Mouse (Mus musculus) stomach, postnatal 0 days (tissue): ENCODE results near the gene Ankrd33b. TPM values are rescaled to one million over a fixed set of nuclear protein-coding genes. Genes with fewer than 3 reads are reported as not detected.

Source experiments
- ATAC-seq: fragments of 200-750 bp; cut with Nextera tagmentation; 2 replicates; pipeline ENCODE4 v1.8.0; 2017; ENCODE audit not compliant: low FRiP score, low TSS enrichment
- DNase-seq: peaks from one replicate; pipeline ENCODE4 v3.0.0-alpha.2; 2016; ENCODE audit warnings: low spot score
- H3K27ac ChIP-seq: fragments of 300-500 bp; sonication (generic); replicated peaks from 2 replicates; pipeline ENCODE4 v1.5.1; 2014; ENCODE audit warnings: mild to moderate bottlenecking, control low read depth
- H3K27me3 ChIP-seq: fragments of 300-500 bp; sonication (generic); 2 replicates; pipeline ENCODE4 v1.6.1; 2014; ENCODE audit warnings: low read length; ENCODE audit not compliant: control insufficient read depth, insufficient read depth
- H3K36me3 ChIP-seq: fragments of 300-500 bp; sonication (generic); 2 replicates; pipeline ENCODE4 v1.6.1; 2014; ENCODE audit warnings: low read length, mixed read lengths; ENCODE audit not compliant: control insufficient read depth, insufficient read depth
- H3K4me1 ChIP-seq: fragments of 300-500 bp; sonication (generic); replicated peaks from 2 replicates; pipeline ENCODE4 v1.6.1; 2014; ENCODE audit warnings: antibody characterized with exemption; ENCODE audit not compliant: control insufficient read depth, insufficient read depth
- H3K4me2 ChIP-seq: fragments of 300-500 bp; sonication (generic); replicated peaks from 2 replicates; pipeline ENCODE4 v1.6.1; 2014; ENCODE audit warnings: low read depth, mild to moderate bottlenecking, control low read depth, moderate library complexity
- H3K4me3 ChIP-seq: fragments of 300-500 bp; sonication (generic); 2 replicates; pipeline ENCODE4 v1.5.1; 2014; ENCODE audit warnings: low read depth, low read length, control low read depth
- H3K9ac ChIP-seq: fragments of 300-500 bp; sonication (generic); 2 replicates; pipeline ENCODE4 v1.6.1; 2014; ENCODE audit warnings: mild to moderate bottlenecking, low read length, control low read depth, mixed read lengths
- H3K9me3 ChIP-seq: fragments of 300-500 bp; sonication (generic); 2 replicates; pipeline ENCODE4 v1.6.1; 2016; ENCODE audit warnings: low read length; ENCODE audit not compliant: control insufficient read depth
- CTCF ChIP-seq: IDR thresholded peaks from 2 replicates; pipeline ENCODE4 v1.5.1; 2016; ENCODE audit warnings: antibody characterized with exemption, low read depth, mild to moderate bottlenecking, moderate library complexity
- EP300 ChIP-seq: optimal IDR thresholded peaks from 2 replicates; pipeline ENCODE3; 2016; ENCODE audit warnings: antibody characterized with exemption
- WGBS: fragments of 180-500 bp; shearing (Covaris S2); extraction: QIAGEN DNeasy Blood & Tissue Kit; methylation state at CpG from one replicate; pipeline ENCODE4 v1.1.7; 2014; 5-methylcytosine and 5-hydroxymethylcytosine counted together
- polyA plus RNA-seq: library from polyadenylated mRNA; unstranded; fragments of >200 nt; fragmentation: Nextera tagmentation; extraction: Ambion mirVana; gene quantifications from 2 replicates; pipeline ENCODE4 v1.2.1, GENCODE M21; 2015

The Ankrd33b gene
- polyA plus RNA-seq, 1 experiment from 2014 or later = 0.41 TPM

DNA sequence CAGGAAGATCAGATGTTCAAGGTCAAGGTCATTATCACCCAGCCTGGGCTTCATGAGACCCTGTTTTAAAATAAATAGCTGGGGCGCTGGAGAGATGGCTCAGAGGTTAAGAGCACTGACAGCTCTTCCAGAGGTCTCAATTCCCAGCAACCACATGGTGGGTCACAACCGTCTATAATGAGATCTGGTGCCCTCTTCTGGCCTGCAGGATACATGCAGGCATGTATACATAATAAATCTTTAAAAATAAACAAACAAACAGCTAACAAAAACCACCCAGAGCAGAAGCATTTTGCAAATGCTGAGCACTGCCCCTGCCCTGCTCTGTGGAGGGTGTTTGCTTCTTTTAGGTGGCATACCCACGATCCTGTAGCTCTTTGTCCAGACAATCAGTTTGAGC, 29.9 kb upstream of the Ankrd33b start:
- Histone ChIP-seq H3K4me2 (no peak overlapping the region), H3K9me3 (no peaks in the 10 kb centered on the region), H3K36me3 (no peaks in the 10 kb centered on the region), H3K27ac (no peak overlapping the region), H3K9ac (no peak overlapping the region), H3K4me3 (no peak overlapping the region), H3K4me1 (no peaks in the 10 kb centered on the region), H3K27me3 (no peaks in the 10 kb centered on the region)
- ATAC-seq = no peak
- no peak for DNase-seq
- 80% methylated on average over 3 of the region's 3 CpGs for WGBS
- TF ChIP-seq EP300 (no peak), CTCF (peak; percentile 18; the same call in 1 of the 2 replicates)

DNA sequence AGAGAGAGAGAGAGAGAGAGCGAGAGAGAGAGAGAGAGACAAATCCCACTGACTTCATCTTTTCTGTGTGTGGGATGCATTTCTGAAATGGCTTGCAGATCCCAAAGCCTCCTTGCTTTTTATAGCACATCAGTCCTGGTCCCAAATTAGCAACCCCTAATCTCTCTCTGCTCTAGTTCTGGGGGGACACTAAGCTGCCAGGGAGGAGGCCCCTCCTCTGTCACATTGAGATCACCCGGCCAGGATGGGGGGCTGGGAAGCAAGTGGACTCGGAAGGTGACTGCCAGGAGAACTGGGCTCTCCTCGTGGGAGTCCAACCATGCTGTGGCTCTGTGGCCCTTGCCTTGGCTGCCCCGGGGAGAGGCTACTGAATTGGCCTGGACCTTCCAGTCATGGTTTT, 29.2 kb upstream of the Ankrd33b start:
- H3K27ac ChIP-seq = no peak overlapping the region
- TF ChIP-seq CTCF = no peak
- no peak for TF ChIP-seq EP300
- no peaks in the 10 kb centered on the region for H3K27me3 ChIP-seq
- H3K9me3 ChIP-seq = no peaks in the 10 kb centered on the region
- H3K36me3 ChIP-seq = no peaks in the 10 kb centered on the region
- H3K9ac ChIP-seq = no peak overlapping the region
- ATAC-seq (no peak), DNase-seq (no peak)
- H3K4me1 ChIP-seq = no peaks in the 10 kb centered on the region
- WGBS = 61% methylated on average over 5 of the region's 5 CpGs
- H3K4me3 ChIP-seq = no peak overlapping the region
- no peak overlapping the region for H3K4me2 ChIP-seq

DNA sequence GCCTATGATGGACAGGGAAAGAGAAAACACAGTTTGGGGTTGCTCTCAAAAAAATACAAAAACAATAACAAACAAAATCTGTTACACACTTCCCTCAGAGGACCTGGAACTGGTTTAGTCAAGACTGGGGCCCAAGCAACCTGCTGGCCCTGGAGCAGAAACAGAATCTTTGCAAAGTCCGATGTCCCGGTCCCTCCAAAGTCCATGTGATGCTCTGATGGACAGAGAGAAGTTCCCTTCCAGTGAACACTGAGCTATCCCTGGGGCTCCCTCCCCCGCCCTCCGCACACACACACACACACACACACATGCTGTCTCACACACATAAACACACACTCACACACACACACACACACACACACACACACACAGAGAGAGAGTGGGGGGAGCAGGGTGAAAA, 28.5 kb upstream of the Ankrd33b start:
- H3K27ac ChIP-seq = no peak overlapping the region
- no peaks in the 10 kb centered on the region for H3K9me3 ChIP-seq
- WGBS = 89% methylated on average over 4 of the region's 4 CpGs
- H3K36me3 ChIP-seq = no peaks in the 10 kb centered on the region
- no peak overlapping the region for H3K9ac ChIP-seq
- TF ChIP-seq CTCF (no peak), EP300 (no peak)
- no peaks in the 10 kb centered on the region for H3K27me3 ChIP-seq
- no peak overlapping the region for H3K4me2 ChIP-seq
- DNase-seq = no peak
- H3K4me3 ChIP-seq = no peak overlapping the region
- ATAC-seq = no peak
- H3K4me1 ChIP-seq = no peaks in the 10 kb centered on the region

DNA sequence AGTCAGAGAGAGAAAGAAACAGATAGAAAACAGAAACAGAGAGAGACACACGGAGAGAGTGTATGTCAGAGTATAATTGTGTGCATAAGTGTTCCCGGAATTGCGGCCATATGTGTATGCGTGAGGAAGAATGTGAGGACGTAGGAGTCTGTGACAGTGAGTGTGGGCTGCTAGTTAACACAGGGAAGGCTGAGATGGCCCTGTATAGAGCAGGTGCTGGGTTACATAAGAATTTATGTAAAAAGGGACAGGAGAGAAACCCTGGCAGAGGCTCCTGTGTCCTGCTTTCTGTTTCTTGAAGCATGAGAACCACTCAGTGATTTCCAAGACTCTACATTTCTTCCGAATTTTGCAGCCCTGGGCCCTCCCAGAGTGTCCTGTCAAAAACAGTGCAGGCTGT, 25.9 kb upstream of the Ankrd33b start:
- Histone ChIP-seq H3K4me3 (no peak overlapping the region), H3K36me3 (no peaks in the 10 kb centered on the region), H3K9me3 (no peaks in the 10 kb centered on the region), H3K9ac (no peak overlapping the region), H3K4me1 (no peaks in the 10 kb centered on the region), H3K27me3 (no peaks in the 10 kb centered on the region), H3K4me2 (no peak overlapping the region), H3K27ac (no peak overlapping the region)
- ATAC-seq (no peak), DNase-seq (no peak)
- TF ChIP-seq EP300 (no peak), CTCF (no peak)
- WGBS = 88% methylated on average over 6 of the region's 6 CpGs

DNA sequence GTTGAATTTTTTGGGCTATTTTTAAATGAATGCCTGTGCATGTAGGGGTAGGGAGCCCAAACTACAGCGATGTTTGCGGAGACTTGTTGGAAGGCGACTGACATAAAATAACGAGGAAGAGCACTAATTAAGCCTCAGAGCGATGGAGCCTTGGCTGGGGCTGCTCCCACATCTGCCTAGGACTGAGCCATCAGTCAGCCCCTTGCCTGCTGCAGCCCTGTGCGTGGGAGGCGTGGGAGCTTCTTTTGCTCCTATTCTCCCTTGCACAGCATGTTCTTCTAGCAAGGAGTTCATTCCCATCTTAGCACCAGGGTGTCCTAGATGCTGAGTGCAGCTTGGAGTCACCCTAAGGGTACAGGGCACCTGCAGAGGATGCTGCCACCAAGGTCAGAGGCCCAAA, 25.2 kb upstream of the Ankrd33b start:
- Histone ChIP-seq H3K9me3 (no peaks in the 10 kb centered on the region), H3K4me3 (no peak overlapping the region), H3K27ac (no peak overlapping the region), H3K36me3 (no peaks in the 10 kb centered on the region), H3K9ac (no peak overlapping the region), H3K4me2 (no peak overlapping the region), H3K4me1 (no peaks in the 10 kb centered on the region), H3K27me3 (no peaks in the 10 kb centered on the region)
- DNase-seq (no peak), ATAC-seq (no peak)
- 80% methylated on average over 7 of the region's 7 CpGs for WGBS
- TF ChIP-seq CTCF (no peak), EP300 (no peak)

DNA sequence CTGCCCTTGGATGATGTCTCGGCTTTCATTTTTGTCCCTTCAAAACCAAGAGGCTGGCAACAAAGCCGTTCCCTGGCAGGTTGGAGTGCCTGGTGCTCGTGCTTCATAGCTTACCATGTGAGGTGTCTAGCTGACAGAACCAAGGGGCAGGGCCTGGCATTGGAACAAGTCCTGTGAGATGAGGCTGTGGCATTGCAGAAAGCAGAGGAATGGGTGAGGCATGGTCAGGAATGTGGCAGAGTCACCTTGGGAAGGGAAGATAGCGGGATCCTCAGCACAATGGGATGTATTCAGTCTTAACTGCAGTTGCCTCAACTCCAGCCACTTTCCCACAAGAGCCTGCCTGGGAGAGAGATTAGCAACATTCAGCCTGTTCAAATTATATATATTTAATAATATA, 24.6 kb upstream of the Ankrd33b start:
- Histone ChIP-seq H3K9ac (no peak overlapping the region), H3K4me1 (no peaks in the 10 kb centered on the region), H3K36me3 (no peaks in the 10 kb centered on the region), H3K4me3 (no peak overlapping the region), H3K4me2 (no peak overlapping the region), H3K9me3 (no peaks in the 10 kb centered on the region), H3K27me3 (no peaks in the 10 kb centered on the region), H3K27ac (no peak overlapping the region)
- TF ChIP-seq CTCF = no peak
- no peak for TF ChIP-seq EP300
- ATAC-seq (no peak), DNase-seq (no peak)
- 77% methylated on average over 4 of the region's 4 CpGs for WGBS
